ENCODE assay signal across 7 mouse cellular contexts in the genomic region with DNA sequence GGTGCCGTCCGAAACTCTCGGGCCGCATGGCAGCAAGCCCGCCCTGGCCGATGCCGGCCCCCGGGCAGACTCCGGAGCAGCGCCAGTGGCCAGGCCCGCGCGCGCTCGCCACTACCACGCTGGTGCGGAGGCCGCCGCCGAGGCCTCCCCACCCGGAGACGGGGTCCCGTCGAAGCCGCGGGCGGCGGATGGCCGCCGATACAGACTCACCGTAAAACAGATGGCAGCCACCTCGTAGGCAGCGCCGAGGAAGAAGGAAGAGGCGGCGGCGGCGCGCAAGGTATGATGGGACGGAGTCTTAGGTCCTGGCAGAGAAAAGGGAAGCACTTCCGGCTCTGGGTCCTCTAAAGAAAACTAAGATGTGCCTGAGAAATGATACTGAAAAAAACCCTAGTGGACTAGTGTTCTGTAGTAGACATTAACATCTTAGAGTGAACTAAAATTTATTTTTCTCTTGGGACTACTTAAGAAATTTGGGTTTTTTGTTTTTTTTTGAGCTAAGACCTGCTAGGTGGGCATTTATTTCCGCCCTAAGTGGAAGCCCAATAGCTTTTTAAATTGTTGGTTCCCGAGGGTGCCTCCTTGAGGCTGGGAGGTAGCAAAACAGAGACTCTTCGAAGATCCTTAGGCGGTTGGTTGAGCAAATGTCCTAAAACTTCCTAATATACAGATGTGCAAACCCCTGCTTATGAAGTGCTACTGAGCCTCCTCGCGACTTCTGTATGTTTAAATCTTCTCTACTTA. TPM values are rescaled to one million over a fixed set of nuclear protein-coding genes. Genes with fewer than 3 reads are reported as not detected.
DNase-seq lines count a peak whose midpoint lies in the region; ATAC-seq lines count a peak whose summit lies in the region.

A gene (minus strand): TSS at position 260 of the 744 bp plus-strand sequence.

- under 1% methylated on average over 47 of the region's 47 CpGs for WGBS in embryonic facial prominence, embryonic 12.5 days
- WGBS in limb, embryonic 11.5 days = under 1% methylated on average over 47 of the region's 47 CpGs
- WGBS in midbrain, embryonic 14.5 days = under 1% methylated on average over 46 of the region's 47 CpGs

- ATAC-seq in embryonic facial prominence, embryonic 12.5 days (ENCODE audit: insufficient number of reproducible peaks, insufficient read depth, low FRiP score, low TSS enrichment) = peak; percentile 75; the same call in 1 of the 2 replicates
- ATAC-seq in limb, embryonic 11.5 days (ENCODE audit: insufficient number of reproducible peaks, low FRiP score, low TSS enrichment, low read depth) = peak; percentile 79
- peak; percentile 83 for ATAC-seq in midbrain, embryonic 14.5 days (ENCODE audit: low FRiP score, low TSS enrichment)

- H3K9me3 ChIP-seq in embryonic facial prominence, embryonic 12.5 days = no peaks in the 10 kb centered on the region
- H3K9me3 ChIP-seq in limb, embryonic 11.5 days (ENCODE audit: control insufficient read depth, low read length) = no peaks in the 10 kb centered on the region
- no peaks in the 10 kb centered on the region for H3K9me3 ChIP-seq in midbrain, embryonic 14.5 days (ENCODE audit: control insufficient read depth, low read length)

- peak within 1 kb of the TSS; percentile 99 for H3K9ac ChIP-seq in embryonic facial prominence, embryonic 12.5 days
- H3K9ac ChIP-seq in limb, embryonic 11.5 days (ENCODE audit: low read length) = peak within 1 kb of the TSS; percentile 97
- H3K9ac ChIP-seq in midbrain, embryonic 14.5 days (replicated peaks; ENCODE audit: low read length) = peak within 1 kb of the TSS; percentile 96

- DNase-seq in adrenal gland, postnatal 25 days = peak; percentile 82
- peak; percentile 99 for DNase-seq in heart, adult 11 months
- peak; percentile 92 for DNase-seq in kidney, adult 18-20 months
- peak; percentile 90 for DNase-seq in limb, embryonic 11.5 days (ENCODE audit: low spot score)
- peak; percentile 95 for DNase-seq in midbrain, embryonic 14.5 days
- DNase-seq in spleen, adult 18-20 months = peak; percentile 75 to 83

- H3K4me1 ChIP-seq in embryonic facial prominence, embryonic 12.5 days = peaks cover 18% of the 10 kb centered on the region
- H3K4me1 ChIP-seq in limb, embryonic 11.5 days (ENCODE audit: control insufficient read depth, insufficient read depth, low read length) = peaks cover 5% of the 10 kb centered on the region
- peaks cover 13% of the 10 kb centered on the region for H3K4me1 ChIP-seq in midbrain, embryonic 14.5 days (ENCODE audit: control insufficient read depth, insufficient read depth, low read length)

- peak within 1 kb of the TSS; percentile 98 for H3K27ac ChIP-seq in embryonic facial prominence, embryonic 12.5 days
- peak within 1 kb of the TSS; percentile 93 for H3K27ac ChIP-seq in limb, embryonic 11.5 days (replicated peaks; ENCODE audit: low read depth, low read length)
- H3K27ac ChIP-seq in midbrain, embryonic 14.5 days (replicated peaks; ENCODE audit: low read depth, low read length) = peak within 1 kb of the TSS; percentile 96

- H3K4me3 ChIP-seq in embryonic facial prominence, embryonic 12.5 days = peak within 1 kb of the TSS; percentile 99
- H3K4me3 ChIP-seq in limb, embryonic 11.5 days (ENCODE audit: low read depth, low read length) = peak within 1 kb of the TSS; percentile 79
- H3K4me3 ChIP-seq in midbrain, embryonic 14.5 days (replicated peaks; ENCODE audit: low read depth, low read length) = peak within 1 kb of the TSS; percentile 95

- no peaks in the 10 kb centered on the region for H3K27me3 ChIP-seq in embryonic facial prominence, embryonic 12.5 days
- no peaks in the 10 kb centered on the region for H3K27me3 ChIP-seq in limb, embryonic 11.5 days (ENCODE audit: control insufficient read depth, insufficient read depth, low read length)
- H3K27me3 ChIP-seq in midbrain, embryonic 14.5 days (ENCODE audit: control insufficient read depth, insufficient read depth, low read length) = no peaks in the 10 kb centered on the region

- H3K4me2 ChIP-seq in embryonic facial prominence, embryonic 12.5 days (replicated peaks) = peak within 1 kb of the TSS; percentile 93
- H3K4me2 ChIP-seq in limb, embryonic 11.5 days (ENCODE audit: low read depth, severe bottlenecking) = peak within 1 kb of the TSS; percentile 61
- peak within 1 kb of the TSS; percentile 85 for H3K4me2 ChIP-seq in midbrain, embryonic 14.5 days (ENCODE audit: low read length)

- peaks cover 38% of the 10 kb centered on the region for H3K36me3 ChIP-seq in embryonic facial prominence, embryonic 12.5 days
- H3K36me3 ChIP-seq in limb, embryonic 11.5 days (ENCODE audit: control insufficient read depth, insufficient read depth, low read length) = peaks cover 21% of the 10 kb centered on the region; the same call in 1 of the 2 replicates
- H3K36me3 ChIP-seq in midbrain, embryonic 14.5 days (ENCODE audit: control insufficient read depth, insufficient read depth, low read length) = peaks cover 36% of the 10 kb centered on the region

RNA-seq across cellular contexts. Expression of the gene that starts here (rescaled TPM):
- total RNA-seq in adrenal gland, postnatal 25 days (2021) = 1,141 and 1,199 TPM in 2 replicates
- 1,977 and 2,016 TPM in 2 replicates for polyA plus RNA-seq in embryonic facial prominence, embryonic 12.5 days (2016; fragmentation: Nextera tagmentation; extraction: Ambion mirVana)
- polyA plus RNA-seq in limb, embryonic 11.5 days (2014; fragmentation: Nextera tagmentation; extraction: Ambion mirVana) = 2,129 and 2,157 TPM in 2 replicates
- polyA plus RNA-seq in midbrain, embryonic 14.5 days (2014; fragmentation: Nextera tagmentation; extraction: Ambion mirVana) = 1,221 and 1,292 TPM in 2 replicates

Comparison
In these comparisons a context has a peak if more than half of its experiments do, and no peak if none do; other contexts are left out.
1. Peak in every context shown above with its lines: DNase-seq, ATAC-seq, H3K4me3 ChIP-seq and H3K27ac ChIP-seq.